Mouse (Mus musculus) intestine, embryonic 16.5 days (tissue): Measurements from ENCODE around the gene Nav2. TPM values are rescaled to one million over a fixed set of nuclear protein-coding genes. Genes with fewer than 3 reads are reported as not detected.

Experiments
- ATAC-seq: fragments of 200-750 bp; cut with Nextera tagmentation; 2 replicates; pipeline ENCODE4 v1.8.0; 2017; ENCODE audit warnings: moderate TSS enrichment, moderate library complexity
- H3K27ac ChIP-seq: fragments of 300-500 bp; sonication (generic); 2 replicates; pipeline ENCODE4 v1.5.1; 2014; ENCODE audit warnings: mild to moderate bottlenecking, low read length
- H3K27me3 ChIP-seq: fragments of 300-500 bp; sonication (generic); replicated peaks from 2 replicates; pipeline ENCODE4 v1.6.1; 2014; ENCODE audit warnings: low read length, control low read depth, mixed read lengths; ENCODE audit not compliant: control insufficient read depth, insufficient read depth
- H3K36me3 ChIP-seq: fragments of 300-500 bp; sonication (generic); 2 replicates; pipeline ENCODE4 v1.6.1; 2014; ENCODE audit warnings: low read length, control low read depth; ENCODE audit not compliant: control insufficient read depth, insufficient read depth
- H3K4me1 ChIP-seq: fragments of 300-500 bp; sonication (generic); 2 replicates; pipeline ENCODE4 v1.6.1; 2014; ENCODE audit warnings: low read length, control low read depth, mixed read lengths; ENCODE audit not compliant: control insufficient read depth, insufficient read depth
- H3K4me2 ChIP-seq: fragments of 300-500 bp; sonication (generic); 2 replicates; pipeline ENCODE4 v1.6.1; 2014; ENCODE audit warnings: low read depth, low read length, control low read depth
- H3K4me3 ChIP-seq: fragments of 300-500 bp; sonication (generic); 2 replicates; pipeline ENCODE4 v1.5.1; 2014; ENCODE audit warnings: mild to moderate bottlenecking, low read length
- H3K9ac ChIP-seq: fragments of 300-500 bp; sonication (generic); 2 replicates; pipeline ENCODE4 v1.6.1; 2014; ENCODE audit warnings: low read depth, low read length
- H3K9me3 ChIP-seq: fragments of 300-500 bp; sonication (generic); 2 replicates; pipeline ENCODE4 v1.6.1; 2016; ENCODE audit warnings: low read length, control low read depth; ENCODE audit not compliant: control insufficient read depth
- WGBS: fragments of 180-500 bp; shearing (Covaris S2); extraction: QIAGEN DNeasy Blood & Tissue Kit; methylation state at CpG from one replicate; pipeline ENCODE4 v1.1.7; 2014; 5-methylcytosine and 5-hydroxymethylcytosine counted together
- polyA plus RNA-seq: library from polyadenylated mRNA; unstranded; fragments of >200 nt; fragmentation: Nextera tagmentation; extraction: Ambion mirVana; gene quantifications from 2 replicates; pipeline ENCODE4 v1.2.1, GENCODE M21; 2015

Nav2 gene
- polyA plus RNA-seq, 1 experiment from 2014 or later: 15.3 TPM

GRCm38 (mm10) chr7:48917988-48918387 is 9.5 kb downstream of the Nav2 start:
- no peak overlapping the region for H3K27ac ChIP-seq
- WGBS: 39% methylated on average over 5 of the region's 5 CpGs
- no peak overlapping the region for H3K4me3 ChIP-seq
- no peaks in the 10 kb centered on the region for H3K9me3 ChIP-seq
- 0 out of 2 replicates have a peak, but pooled peaks cover 3% of the 10 kb centered on the region for H3K27me3 ChIP-seq
- no peaks in the 10 kb centered on the region for H3K36me3 ChIP-seq
- no peak overlapping the region for H3K9ac ChIP-seq
- H3K4me1 ChIP-seq: peaks cover 12% of the 10 kb centered on the region
- H3K4me2 ChIP-seq: no peak overlapping the region
- no peak for ATAC-seq

- Histone ChIP-seq H3K4me3 (no peak overlapping the region), H3K9me3 (no peaks in the 10 kb centered on the region), H3K9ac (no peak overlapping the region), H3K4me2 (no peak overlapping the region), H3K36me3 (no peaks in the 10 kb centered on the region), H3K27ac (no peak overlapping the region), H3K27me3 (0 out of 2 replicates have a peak, but pooled peaks cover 3% of the 10 kb centered on the region), H3K4me1 (peaks cover 12% of the 10 kb centered on the region)
- 55% methylated on average over 11 of the region's 11 CpGs for WGBS
- ATAC-seq: no peak
Observed at GRCm38 (mm10) chr7:48918389-48918788, 9.9 kb downstream of the Nav2 start.

GRCm38 (mm10) chr7:48923620-48924019 is 15.1 kb downstream of the Nav2 start:
- Histone ChIP-seq H3K4me3 (no peak overlapping the region), H3K36me3 (no peaks in the 10 kb centered on the region), H3K27ac (no peak overlapping the region), H3K9ac (no peak overlapping the region), H3K9me3 (no peaks in the 10 kb centered on the region), H3K27me3 (no peaks in the 10 kb centered on the region), H3K4me2 (no peak overlapping the region), H3K4me1 (no peaks in the 10 kb centered on the region)
- ATAC-seq: no peak
- WGBS: 65% methylated on average over 10 of the region's 10 CpGs

- Histone ChIP-seq H3K27me3 (no peaks in the 10 kb centered on the region), H3K27ac (no peak overlapping the region), H3K36me3 (no peaks in the 10 kb centered on the region), H3K9me3 (no peaks in the 10 kb centered on the region), H3K9ac (no peak overlapping the region), H3K4me3 (no peak overlapping the region), H3K4me1 (no peaks in the 10 kb centered on the region), H3K4me2 (no peak overlapping the region)
- 57% methylated on average over 3 of the region's 3 CpGs for WGBS
- ATAC-seq: no peak
Observed at GRCm38 (mm10) chr7:48925214-48925613, 16.7 kb downstream of the Nav2 start.

- Histone ChIP-seq H3K27ac (no peak overlapping the region), H3K9me3 (no peaks in the 10 kb centered on the region), H3K27me3 (no peaks in the 10 kb centered on the region), H3K36me3 (no peaks in the 10 kb centered on the region), H3K9ac (no peak overlapping the region), H3K4me1 (no peaks in the 10 kb centered on the region), H3K4me3 (no peak overlapping the region), H3K4me2 (no peak overlapping the region)
- peak; percentile 48; the same call in 1 of the 2 replicates for ATAC-seq
- 26% methylated on average over 3 of the region's 3 CpGs for WGBS
Observed at GRCm38 (mm10) chr7:48928364-48928763, 19.8 kb downstream of the Nav2 start.

- no peak for ATAC-seq
- Histone ChIP-seq H3K4me2 (no peak overlapping the region), H3K9ac (no peak overlapping the region), H3K4me3 (no peak overlapping the region), H3K36me3 (no peaks in the 10 kb centered on the region), H3K4me1 (no peaks in the 10 kb centered on the region), H3K27me3 (no peaks in the 10 kb centered on the region), H3K9me3 (no peaks in the 10 kb centered on the region), H3K27ac (no peak overlapping the region)
- 40% methylated on average over 5 of the region's 5 CpGs for WGBS
Observed at GRCm38 (mm10) chr7:48930399-48930798, 21.9 kb downstream of the Nav2 start.

GRCm38 (mm10) chr7:48932138-48932537 is 23.6 kb downstream of the Nav2 start:
- Histone ChIP-seq H3K36me3 (no peaks in the 10 kb centered on the region), H3K4me3 (no peak overlapping the region), H3K4me2 (no peak overlapping the region), H3K27ac (no peak overlapping the region), H3K27me3 (no peaks in the 10 kb centered on the region), H3K9ac (no peak overlapping the region), H3K4me1 (no peaks in the 10 kb centered on the region), H3K9me3 (no peaks in the 10 kb centered on the region)
- ATAC-seq: no peak
- 89% methylated on average over 2 of the region's 2 CpGs for whole genome bisulfite sequencing

- Histone ChIP-seq H3K36me3 (no peaks in the 10 kb centered on the region), H3K27ac (no peak overlapping the region), H3K9ac (no peak overlapping the region), H3K4me3 (no peak overlapping the region), H3K4me1 (no peaks in the 10 kb centered on the region), H3K9me3 (no peaks in the 10 kb centered on the region), H3K4me2 (no peak overlapping the region), H3K27me3 (no peaks in the 10 kb centered on the region)
- WGBS: 78% methylated on average over 2 of the region's 2 CpGs
- no peak for ATAC-seq
Observed at GRCm38 (mm10) chr7:48934816-48935215, 26.3 kb downstream of the Nav2 start.

GRCm38 (mm10) chr7:48937562-48937961 is 29.0 kb downstream of the Nav2 start:
- no peak overlapping the region for H3K4me2 ChIP-seq
- no peak for ATAC-seq
- no peak overlapping the region for H3K27ac ChIP-seq
- no peaks in the 10 kb centered on the region for H3K9me3 ChIP-seq
- no peaks in the 10 kb centered on the region for H3K4me1 ChIP-seq
- 84% methylated on average over 11 of the region's 11 CpGs for WGBS
- H3K9ac ChIP-seq: no peak overlapping the region
- no peak overlapping the region for H3K4me3 ChIP-seq
- H3K36me3 ChIP-seq: no peaks in the 10 kb centered on the region
- no peaks in the 10 kb centered on the region for H3K27me3 ChIP-seq

- 37% methylated on average over 4 of the region's 4 CpGs for WGBS
- ATAC-seq: no peak
- H3K9ac ChIP-seq: no peak overlapping the region
Observed at GRCm38 (mm10) chr7:48938190-48938589, 29.7 kb downstream of the Nav2 start.

More at GRCm38 (mm10) chr7:48938190-48938589, 29.7 kb downstream of the Nav2 start:
- no peaks in the 10 kb centered on the region for H3K4me1 ChIP-seq
- no peak overlapping the region for H3K27ac ChIP-seq
- no peak overlapping the region for H3K4me2 ChIP-seq
- no peak overlapping the region for H3K4me3 ChIP-seq
- H3K27me3 ChIP-seq: no peaks in the 10 kb centered on the region
- H3K9me3 ChIP-seq: no peaks in the 10 kb centered on the region
- H3K36me3 ChIP-seq: no peaks in the 10 kb centered on the region
